Mouse (Mus musculus): ENCODE measurements around the gene Atp6v1g3. TPM values are rescaled to one million over a fixed set of nuclear protein-coding genes. Genes with fewer than 3 reads are reported as not detected.
A peak's percentile ranks its signal among the peaks of the same experiment; 100 is the strongest.

The Atp6v1g3 gene
- polyA plus RNA-seq, 1 experiment from 2014 or later: not detected

GRCm38 (mm10) chr1:138327466-138328245, 54.1 kb downstream of the Atp6v1g3 start:
- Histone ChIP-seq H3K9me3 (ENCODE audit: low read depth, low read length) (no peaks in the 10 kb centered on the region), H3K9ac (no peak overlapping the region), H3K4me1 (ENCODE audit: insufficient read depth) (no peaks in the 10 kb centered on the region), H3K4me3 (ENCODE audit: low read depth, low read length) (no peak overlapping the region), H3K27ac (ENCODE audit: low read depth) (no peak overlapping the region), H3K4me2 (no peak overlapping the region; the same call in 1 of the 2 replicates), H3K36me3 (ENCODE audit: insufficient read depth) (no peaks in the 10 kb centered on the region), H3K27me3 (ENCODE audit: insufficient read depth, low read length) (no peaks in the 10 kb centered on the region)
- ATAC-seq (ENCODE audit: insufficient read depth) (no peak), DNase-seq (no peak)
- WGBS: 53% methylated on average over 18 of the region's 18 CpGs
- TF ChIP-seq CTCF (IDR thresholded peaks at IDR 0.05; ENCODE audit: low read depth): no peak

- H3K27me3 ChIP-seq (ENCODE audit: insufficient read depth, low read length): no peaks in the 10 kb centered on the region
- H3K4me3 ChIP-seq (ENCODE audit: low read depth, low read length): no peak overlapping the region
- H3K27ac ChIP-seq (ENCODE audit: low read depth): no peak overlapping the region
- H3K9ac ChIP-seq: no peak overlapping the region
- peak; percentile 66 for TF ChIP-seq CTCF (IDR thresholded peaks at IDR 0.05; ENCODE audit: low read depth)
- H3K36me3 ChIP-seq (ENCODE audit: insufficient read depth): no peaks in the 10 kb centered on the region
- 10% methylated on average over 12 of the region's 12 CpGs for WGBS
- peak; percentile 88 for DNase-seq
- no peaks in the 10 kb centered on the region for H3K4me1 ChIP-seq (ENCODE audit: insufficient read depth)
- H3K9me3 ChIP-seq (ENCODE audit: low read depth, low read length): no peaks in the 10 kb centered on the region
- peak; percentile 59; the same call in 1 of the 2 replicates for ATAC-seq (ENCODE audit: insufficient read depth)
- H3K4me2 ChIP-seq: peak overlapping the region; percentile 26; the same call in 1 of the 2 replicates
Observed at GRCm38 (mm10) chr1:138328320-138328719, 54.8 kb downstream of the Atp6v1g3 start.

GRCm38 (mm10) chr1:138330556-138330955, 57.0 kb downstream of the Atp6v1g3 start:
- 84% methylated on average over 2 of the region's 2 CpGs for WGBS
- no peak for ATAC-seq (ENCODE audit: insufficient read depth)
- TF ChIP-seq CTCF (IDR thresholded peaks at IDR 0.05; ENCODE audit: low read depth): no peak

GRCm38 (mm10) chr1:138331596-138331995, 58.1 kb downstream of the Atp6v1g3 start:
- no peak overlapping the region for H3K4me3 ChIP-seq (ENCODE audit: low read depth, low read length)
- H3K4me2 ChIP-seq: no peak overlapping the region
- TF ChIP-seq CTCF (IDR thresholded peaks at IDR 0.05; ENCODE audit: low read depth): no peak
- WGBS: 53% methylated on average over 4 of the region's 4 CpGs
- no peaks in the 10 kb centered on the region for H3K36me3 ChIP-seq (ENCODE audit: insufficient read depth)
- ATAC-seq (ENCODE audit: insufficient read depth): no peak
- H3K9me3 ChIP-seq (ENCODE audit: low read depth, low read length): no peaks in the 10 kb centered on the region
- DNase-seq: no peak
- no peak overlapping the region for H3K9ac ChIP-seq
- no peak overlapping the region for H3K27ac ChIP-seq (ENCODE audit: low read depth)
- no peaks in the 10 kb centered on the region for H3K4me1 ChIP-seq (ENCODE audit: insufficient read depth)
- H3K27me3 ChIP-seq (ENCODE audit: insufficient read depth, low read length): no peaks in the 10 kb centered on the region

More at GRCm38 (mm10) chr1:138330556-138330955, 57.0 kb downstream of the Atp6v1g3 start:
- Histone ChIP-seq H3K4me3 (ENCODE audit: low read depth, low read length) (no peak overlapping the region), H3K27me3 (ENCODE audit: insufficient read depth, low read length) (no peaks in the 10 kb centered on the region), H3K9me3 (ENCODE audit: low read depth, low read length) (no peaks in the 10 kb centered on the region), H3K27ac (ENCODE audit: low read depth) (no peak overlapping the region), H3K4me1 (ENCODE audit: insufficient read depth) (no peaks in the 10 kb centered on the region), H3K4me2 (no peak overlapping the region), H3K9ac (no peak overlapping the region), H3K36me3 (ENCODE audit: insufficient read depth) (no peaks in the 10 kb centered on the region)
- no peak for DNase-seq

GRCm38 (mm10) chr1:138334701-138335100, 61.2 kb downstream of the Atp6v1g3 start:
- Histone ChIP-seq H3K9ac (no peak overlapping the region), H3K4me1 (ENCODE audit: insufficient read depth) (no peaks in the 10 kb centered on the region), H3K9me3 (ENCODE audit: low read depth, low read length) (no peaks in the 10 kb centered on the region), H3K36me3 (ENCODE audit: insufficient read depth) (no peaks in the 10 kb centered on the region), H3K27me3 (ENCODE audit: insufficient read depth, low read length) (no peaks in the 10 kb centered on the region), H3K27ac (ENCODE audit: low read depth) (no peak overlapping the region), H3K4me3 (ENCODE audit: low read depth, low read length) (no peak overlapping the region), H3K4me2 (no peak overlapping the region)
- DNase-seq: no peak
- WGBS: 39% methylated on average over 2 of the region's 2 CpGs
- ATAC-seq (ENCODE audit: insufficient read depth): no peak
- no peak for TF ChIP-seq CTCF (IDR thresholded peaks at IDR 0.05; ENCODE audit: low read depth)

- Histone ChIP-seq H3K27me3 (ENCODE audit: insufficient read depth, low read length) (no peaks in the 10 kb centered on the region), H3K4me3 (ENCODE audit: low read depth, low read length) (no peak overlapping the region), H3K9ac (no peak overlapping the region), H3K4me2 (no peak overlapping the region), H3K9me3 (ENCODE audit: low read depth, low read length) (no peaks in the 10 kb centered on the region), H3K36me3 (ENCODE audit: insufficient read depth) (no peaks in the 10 kb centered on the region), H3K27ac (ENCODE audit: low read depth) (no peak overlapping the region), H3K4me1 (ENCODE audit: insufficient read depth) (no peaks in the 10 kb centered on the region)
- DNase-seq (no peak), ATAC-seq (ENCODE audit: insufficient read depth) (no peak)
- no peak for TF ChIP-seq CTCF (IDR thresholded peaks at IDR 0.05; ENCODE audit: low read depth)
- 76% methylated on average over 2 of the region's 2 CpGs for WGBS
Observed at GRCm38 (mm10) chr1:138337417-138337816, 63.9 kb downstream of the Atp6v1g3 start.

Other genes starting within 250 kb of the Atp6v1g3 start
- 2.9 and 3.1 TPM in 2 replicates for gene Ptprc, start 98.0 kb upstream of the Atp6v1g3 start, polyA plus RNA-seq (2014; fragmentation: Nextera tagmentation; extraction: Ambion mirVana)

Measured in lung, embryonic 14.5 days (tissue).